Mouse (Mus musculus) kidney, embryonic 14.5 days (tissue): ENCODE data around the gene Olfr195. TPM values are rescaled to one million over a fixed set of nuclear protein-coding genes. Genes with fewer than 3 reads are reported as not detected.
"Not testable (repeated sequence)": the region's sequence is repeated elsewhere in the genome, so short reads cannot be mapped to it uniquely, and the experiment has no call there.

Experiments used
- ATAC-seq: fragments of 200-750 bp; cut with Nextera tagmentation; 2 replicates; pipeline ENCODE4 v1.8.0; 2017; ENCODE audit warnings: moderate number of reproducible peaks, mild to moderate bottlenecking, moderate TSS enrichment, moderate library complexity; ENCODE audit not compliant: low FRiP score, low TSS enrichment
- H3K27ac ChIP-seq: fragments of 300-500 bp; sonication (generic); 2 replicates; pipeline ENCODE4 v1.5.1; 2014; ENCODE audit warnings: low read depth, mild to moderate bottlenecking, low read length, moderate library complexity, mixed read lengths
- H3K27me3 ChIP-seq: fragments of 300-500 bp; sonication (generic); 2 replicates; pipeline ENCODE4 v1.6.1; 2014; ENCODE audit warnings: mild to moderate bottlenecking, low read length; ENCODE audit not compliant: control insufficient read depth, insufficient read depth
- H3K36me3 ChIP-seq: fragments of 300-500 bp; sonication (generic); 2 replicates; pipeline ENCODE4 v1.6.1; 2014; ENCODE audit warnings: low read length, mixed read lengths; ENCODE audit not compliant: control insufficient read depth, insufficient read depth
- H3K4me1 ChIP-seq: fragments of 300-500 bp; sonication (generic); 2 replicates; pipeline ENCODE4 v1.6.1; 2014; ENCODE audit warnings: low read length, mixed read lengths; ENCODE audit not compliant: control insufficient read depth, insufficient read depth
- H3K4me2 ChIP-seq: fragments of 300-500 bp; sonication (generic); replicated peaks from 2 replicates; pipeline ENCODE4 v1.6.1; 2014; ENCODE audit warnings: low read depth, mild to moderate bottlenecking, low read length
- H3K4me3 ChIP-seq: fragments of 300-500 bp; sonication (generic); 2 replicates; pipeline ENCODE4 v1.5.1; 2014; ENCODE audit warnings: mild to moderate bottlenecking, low read length
- H3K9ac ChIP-seq: fragments of 300-500 bp; sonication (generic); 2 replicates; pipeline ENCODE4 v1.6.1; 2014; ENCODE audit warnings: low read depth, mild to moderate bottlenecking, low read length, moderate library complexity
- H3K9me3 ChIP-seq: fragments of 300-500 bp; sonication (generic); 2 replicates; pipeline ENCODE4 v1.6.1; 2016; ENCODE audit warnings: low read length; ENCODE audit not compliant: control insufficient read depth
- WGBS: fragments of 180-500 bp; shearing (Covaris S2); extraction: QIAGEN DNeasy Blood & Tissue Kit; methylation state at CpG from one replicate; pipeline ENCODE4 v1.1.7; 2014; 5-methylcytosine and 5-hydroxymethylcytosine counted together
- polyA plus RNA-seq: library from polyadenylated mRNA; unstranded; fragments of >200 nt; fragmentation: Nextera tagmentation; extraction: Ambion mirVana; gene quantifications from 2 replicates; pipeline ENCODE4 v1.2.1, GENCODE M21; 2014

Gene Olfr195
- polyA plus RNA-seq, result not detected in 2 replicates

DNA sequence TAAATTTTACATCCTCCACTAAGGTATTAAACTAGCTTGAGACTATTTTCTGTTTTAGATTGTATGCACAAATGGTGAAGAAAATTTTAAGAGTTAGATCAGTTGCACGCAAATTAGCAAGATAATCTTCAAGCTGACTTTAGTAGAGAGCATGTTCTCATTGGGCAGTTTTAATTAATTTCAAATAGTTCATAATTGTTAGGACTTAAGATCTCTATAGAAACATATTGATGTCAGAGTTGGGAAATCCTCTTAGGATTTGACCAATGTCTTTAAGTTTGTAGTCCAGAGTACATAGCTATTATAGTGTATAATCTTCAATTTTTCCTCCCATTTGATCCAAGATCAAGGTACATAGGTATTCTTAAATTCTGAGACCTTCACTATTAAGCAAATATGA lies at the start of gene Olfr195:
Olfr195 (plus strand) TSS at position 301 of the 400 bp plus-strand sequence.
- Histone ChIP-seq H3K4me3 (no peak within 1 kb of the TSS), H3K9me3 (no peaks in the 10 kb centered on the region), H3K4me2 (no peak within 1 kb of the TSS), H3K4me1 (no peaks in the 10 kb centered on the region), H3K27me3 (no peaks in the 10 kb centered on the region), H3K9ac (no peak within 1 kb of the TSS), H3K27ac (no peak within 1 kb of the TSS), H3K36me3 (no peaks in the 10 kb centered on the region)
- 89% methylated on average over 1 of the region's 1 CpGs for WGBS
- ATAC-seq, result no peak

DNA sequence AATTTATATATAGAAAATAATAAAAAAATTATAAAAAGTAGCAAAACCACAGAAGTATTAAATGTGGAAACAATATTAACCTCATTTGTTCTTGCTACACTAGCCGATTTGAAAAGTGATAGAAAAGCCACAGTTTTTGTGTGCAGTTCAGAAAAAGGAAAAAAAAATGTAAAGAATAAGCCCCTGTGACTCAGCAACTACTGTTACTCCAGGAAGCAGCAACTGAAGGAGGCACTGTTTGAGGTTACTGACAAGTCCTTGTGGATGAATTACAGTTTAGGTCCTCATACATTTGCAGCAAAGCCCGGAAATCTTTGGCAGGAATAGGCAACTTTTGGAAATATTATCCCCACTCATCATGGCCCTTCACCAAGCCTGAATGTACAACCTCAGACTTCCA lies 41.5 kb upstream of the Olfr195 start:
- no peak for ATAC-seq
- Histone ChIP-seq H3K4me3 (no peak overlapping the region), H3K9me3 (no peaks in the 10 kb centered on the region), H3K36me3 (no peaks in the 10 kb centered on the region), H3K9ac (no peak overlapping the region), H3K4me2 (no peak overlapping the region), H3K4me1 (no peaks in the 10 kb centered on the region), H3K27me3 (no peaks in the 10 kb centered on the region), H3K27ac (no peak overlapping the region)
- WGBS, result 71% methylated on average over 2 of the region's 2 CpGs

DNA sequence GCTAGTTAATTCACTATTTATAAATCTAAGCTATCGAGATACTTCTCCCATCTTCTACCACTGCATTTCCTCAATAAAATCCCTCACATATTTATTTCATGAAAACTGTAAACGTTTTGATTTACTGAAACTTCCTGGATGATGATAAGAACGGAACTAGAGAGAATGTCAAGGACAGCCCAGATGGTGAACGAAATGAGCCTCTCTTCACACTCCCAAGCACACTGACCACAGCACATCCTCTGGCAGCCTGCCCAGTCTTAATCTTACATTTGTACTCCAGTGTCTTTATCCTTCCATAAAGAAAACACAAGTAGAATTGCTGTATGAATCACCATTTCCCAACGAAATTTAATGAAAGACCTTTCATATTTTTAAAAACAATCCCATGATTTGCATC lies 38.3 kb upstream of the Olfr195 start:
- not testable (repeated sequence) for H3K4me2 ChIP-seq, H3K9me3 ChIP-seq, ATAC-seq, H3K4me3 ChIP-seq, H3K27ac ChIP-seq, H3K4me1 ChIP-seq, H3K36me3 ChIP-seq, H3K27me3 ChIP-seq, H3K9ac ChIP-seq
- 59% methylated on average over 5 of the region's 5 CpGs for WGBS

DNA sequence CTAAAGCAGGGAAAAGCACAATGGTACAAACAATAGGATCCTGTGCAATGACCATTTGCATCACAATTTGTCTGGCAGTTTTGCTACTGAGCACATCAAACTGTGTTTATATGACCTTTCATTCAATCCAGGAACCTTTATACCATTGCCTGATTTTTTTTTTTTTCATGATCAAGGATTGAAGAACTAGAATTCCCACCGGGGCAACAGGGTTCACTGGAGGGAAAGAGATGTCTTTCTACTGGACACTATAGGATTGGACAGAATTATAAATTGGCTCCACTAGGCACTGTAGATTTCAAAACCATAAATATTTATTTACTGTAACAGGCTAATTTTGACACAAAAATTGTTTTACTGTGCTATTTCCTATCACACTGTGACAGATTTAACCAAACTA lies 35.1 kb upstream of the Olfr195 start, which contains the start of gene Olfr193:
Olfr193 (minus strand) TSS at position 101 of the 400 bp plus-strand sequence.
- Histone ChIP-seq H3K9ac (no peak within 1 kb of the TSS), H3K4me1 (no peaks in the 10 kb centered on the region), H3K4me2 (no peak within 1 kb of the TSS), H3K27me3 (no peaks in the 10 kb centered on the region), H3K36me3 (no peaks in the 10 kb centered on the region), H3K4me3 (no peak within 1 kb of the TSS), H3K27ac (no peak within 1 kb of the TSS), H3K9me3 (no peaks in the 10 kb centered on the region)
- ATAC-seq, result no peak
- 96% methylated on average over 1 of the region's 1 CpGs for WGBS

DNA sequence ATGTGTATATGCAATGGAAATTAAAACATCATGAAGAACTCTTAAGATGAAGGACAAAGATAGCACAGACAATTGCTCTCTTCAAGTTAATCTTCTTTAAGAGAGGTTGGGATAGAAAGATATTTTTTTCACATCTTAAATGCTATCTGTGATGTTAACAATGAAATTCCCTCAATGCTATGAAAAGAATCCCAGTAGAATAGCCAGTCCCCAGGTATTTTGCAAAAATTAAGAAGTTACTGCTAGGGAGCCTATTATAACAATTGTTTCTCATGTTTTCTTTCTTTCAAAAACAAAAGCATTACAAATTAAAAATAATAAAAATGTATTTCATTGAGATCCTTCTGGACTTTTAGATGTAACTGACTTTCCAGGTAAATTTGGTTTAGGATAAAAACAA lies 25.9 kb upstream of the Olfr195 start, which contains the start of gene Olfr194:
Olfr194 (minus strand) TSS at position 101 of the 400 bp plus-strand sequence.
- Histone ChIP-seq H3K4me2 (no peak within 1 kb of the TSS), H3K27me3 (no peaks in the 10 kb centered on the region), H3K4me3 (no peak within 1 kb of the TSS), H3K9me3 (no peaks in the 10 kb centered on the region), H3K9ac (no peak within 1 kb of the TSS), H3K36me3 (no peaks in the 10 kb centered on the region), H3K4me1 (no peaks in the 10 kb centered on the region), H3K27ac (no peak within 1 kb of the TSS)
- ATAC-seq, result no peak

DNA sequence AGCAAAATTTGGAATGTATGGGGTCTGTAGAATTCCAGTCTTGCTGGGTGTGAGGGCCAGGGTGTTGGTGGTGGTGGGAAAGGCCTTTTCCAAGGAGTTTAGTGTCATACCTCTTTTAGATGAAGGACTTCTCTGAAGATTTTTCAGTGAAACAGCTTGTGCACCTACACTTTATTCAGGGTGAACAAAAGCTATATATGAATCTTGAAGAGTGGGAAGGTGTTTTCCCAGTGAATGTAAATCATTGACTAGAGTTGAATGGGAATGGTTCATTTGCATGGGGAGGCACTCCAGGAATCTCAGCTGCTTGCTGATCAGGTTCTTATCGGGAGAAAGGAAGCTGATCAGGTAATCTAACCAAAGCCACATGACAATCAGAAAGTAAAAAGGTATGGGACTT lies 16.1 kb upstream of the Olfr195 start:
- Histone ChIP-seq H3K4me1 (no peaks in the 10 kb centered on the region), H3K36me3 (no peaks in the 10 kb centered on the region), H3K4me2 (no peak overlapping the region), H3K9ac (no peak overlapping the region), H3K27me3 (no peaks in the 10 kb centered on the region), H3K4me3 (no peak overlapping the region), H3K27ac (no peak overlapping the region), H3K9me3 (no peaks in the 10 kb centered on the region)
- WGBS, result 86% methylated on average over 1 of the region's 1 CpGs
- no peak for ATAC-seq

DNA sequence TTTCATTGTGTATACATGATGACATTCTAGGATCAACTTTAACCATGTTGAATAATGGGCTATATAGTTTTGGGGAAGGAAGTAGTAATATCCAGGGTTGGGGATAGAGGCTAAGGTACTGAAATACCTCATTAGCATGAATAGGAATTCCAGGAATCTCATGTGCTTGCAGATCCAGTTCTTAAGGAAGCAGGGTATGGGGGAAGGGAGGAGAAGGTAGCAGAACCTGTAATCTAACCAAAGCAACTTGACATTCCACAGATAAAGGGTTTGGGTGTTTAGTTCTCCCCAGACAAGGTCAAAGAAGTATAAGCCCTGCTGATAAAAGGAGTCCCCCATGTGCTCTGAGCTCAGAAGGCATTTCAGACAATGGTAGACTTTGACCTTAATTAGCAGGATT lies 5.7 kb upstream of the Olfr195 start:
- no peaks in the 10 kb centered on the region for H3K9me3 ChIP-seq
- no peak overlapping the region for H3K4me2 ChIP-seq
- H3K27me3 ChIP-seq, result no peaks in the 10 kb centered on the region
- H3K4me3 ChIP-seq, result no peak overlapping the region
- no peak overlapping the region for H3K27ac ChIP-seq
- no peak for ATAC-seq
- H3K4me1 ChIP-seq, result no peaks in the 10 kb centered on the region
- no peaks in the 10 kb centered on the region for H3K36me3 ChIP-seq
- no peak overlapping the region for H3K9ac ChIP-seq

DNA sequence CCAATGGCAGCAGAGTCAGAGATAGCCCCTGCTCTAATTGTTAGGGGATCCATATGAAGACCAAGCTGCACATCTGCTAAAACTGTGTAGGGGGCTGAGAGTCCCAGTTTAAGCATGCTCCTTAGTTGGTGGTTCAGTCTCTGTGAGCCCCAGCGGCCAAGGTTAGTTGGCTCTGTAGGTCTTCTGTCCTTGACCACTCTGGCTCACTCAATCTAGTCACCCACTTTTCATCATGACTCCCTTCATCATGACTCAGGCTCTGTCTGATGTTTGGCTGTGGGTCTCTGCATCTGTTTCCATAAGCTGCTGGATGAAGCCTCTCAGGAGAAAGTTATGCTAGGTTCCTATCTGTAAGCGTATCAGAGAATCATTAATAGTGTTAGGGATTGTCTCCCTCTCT lies 5.2 kb downstream of the Olfr195 start:
- H3K27me3 ChIP-seq, result no peaks in the 10 kb centered on the region
- no peaks in the 10 kb centered on the region for H3K4me1 ChIP-seq
- no peak overlapping the region for H3K4me2 ChIP-seq
- no peak overlapping the region for H3K27ac ChIP-seq
- no peaks in the 10 kb centered on the region for H3K36me3 ChIP-seq
- WGBS, result 89% methylated on average over 2 of the region's 2 CpGs
- no peak overlapping the region for H3K4me3 ChIP-seq
- H3K9ac ChIP-seq, result no peak overlapping the region
- no peaks in the 10 kb centered on the region for H3K9me3 ChIP-seq
- ATAC-seq, result no peak

DNA sequence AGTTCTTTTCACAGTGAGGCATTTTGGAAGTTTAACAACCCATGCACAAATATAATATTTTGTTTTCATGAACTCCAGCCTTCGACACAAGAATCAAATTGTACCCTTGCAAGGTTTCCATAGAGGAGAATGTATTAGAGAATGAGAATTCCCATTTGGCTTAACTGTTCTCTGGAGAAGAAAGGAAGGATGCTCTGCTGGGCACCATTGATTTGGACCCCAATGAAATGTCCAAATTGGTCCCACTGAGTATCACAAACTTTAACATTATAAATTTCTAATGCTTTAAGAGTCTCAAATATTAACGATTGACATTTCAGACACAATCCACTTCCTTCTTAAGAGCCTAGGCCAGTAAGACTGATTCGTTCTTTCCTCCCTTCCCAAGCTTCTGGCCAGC lies 23.5 kb downstream of the Olfr195 start, which contains the start of gene Olfr196:
Olfr196 (minus strand) TSS at position 101 of the 400 bp plus-strand sequence.
- Histone ChIP-seq H3K36me3 (no peaks in the 10 kb centered on the region), H3K9me3 (no peaks in the 10 kb centered on the region), H3K4me2 (no peak within 1 kb of the TSS), H3K4me1 (no peaks in the 10 kb centered on the region), H3K9ac (no peak within 1 kb of the TSS), H3K27ac (no peak within 1 kb of the TSS), H3K4me3 (no peak within 1 kb of the TSS), H3K27me3 (no peaks in the 10 kb centered on the region)
- ATAC-seq, result no peak
- WGBS, result 83% methylated on average over 3 of the region's 3 CpGs
